In genomic region chr4:126814854-126815253, GRCm38 (mm10) we compare ENCODE assay signal across 27 mouse cellular contexts.
DNase-seq lines count a peak whose midpoint lies in the region; ATAC-seq and TF ChIP-seq lines count a peak whose summit lies in the region.
"Had no signal": no experiment of that assay in that cellular context is flagged by ENCODE, and none has a peak within 500 bp of the region (broad histone marks: within the 10 kb centered on the region; RNA-seq: fewer than 3 reads in every experiment).

No protein-coding gene starts in this region.

- 68% methylated on average over 5 of the region's 5 CpGs for WGBS in lung, postnatal 0 days

- no peaks in the 10 kb centered on the region for H3K27me3 ChIP-seq in lung, postnatal 0 days (replicated peaks; ENCODE audit: insufficient read depth, low read length)
- H3K27me3 ChIP-seq: forebrain, embryonic 15.5 days; heart, embryonic 13.5 days; kidney, embryonic 15.5 days; limb, embryonic 15.5 days; midbrain, embryonic 15.5 days had no signal

- H3K27ac ChIP-seq in layer of hippocampus, adult 2 months, result peak overlapping the region; percentile 65
- H3K27ac ChIP-seq in lung, postnatal 0 days (ENCODE audit: low read length), result no peak overlapping the region
- H3K27ac ChIP-seq: forebrain, embryonic 15.5 days; heart, embryonic 13.5 days; kidney, embryonic 15.5 days; left cerebral cortex, adult 2 months; limb, embryonic 15.5 days; liver, embryonic 14.5 days; midbrain, embryonic 15.5 days had no signal

- no peak overlapping the region for H3K4me2 ChIP-seq in lung, postnatal 0 days (replicated peaks; ENCODE audit: low read depth, low read length)
- H3K4me2 ChIP-seq: forebrain, embryonic 15.5 days; heart, embryonic 13.5 days; kidney, embryonic 15.5 days; limb, embryonic 15.5 days; lung, embryonic 14.5 days; midbrain, embryonic 15.5 days had no signal

- no peak overlapping the region for H3K9ac ChIP-seq in lung, postnatal 0 days (replicated peaks; ENCODE audit: low read depth)
- H3K9ac ChIP-seq: forebrain, embryonic 15.5 days; heart, embryonic 13.5 days; kidney, embryonic 15.5 days; limb, embryonic 15.5 days; liver, embryonic 14.5 days; lung, embryonic 14.5 days; midbrain, embryonic 15.5 days had no signal

- no peaks in the 10 kb centered on the region for H3K4me1 ChIP-seq in lung, postnatal 0 days (ENCODE audit: insufficient read depth, low read depth, low read length)
- H3K4me1 ChIP-seq: forebrain, embryonic 15.5 days; kidney, embryonic 15.5 days; midbrain, embryonic 15.5 days had no signal

- no peak for DNase-seq in layer of hippocampus, adult 2 months (ENCODE audit: low spot score in 2 of 2)
- no peak for DNase-seq in layer of hippocampus, adult 8-10 months (ENCODE audit: low spot score in 2 of 2)
- DNase-seq in 416B (ENCODE audit: low read depth), result peak; percentile 64
- DNase-seq in cerebellum, postnatal 10 days, result no peak
- DNase-seq in Muller cell, postnatal 12 days (ENCODE audit: inconsistent ontology term), result no peak
- no peak for DNase-seq in lung, postnatal 0 days (ENCODE audit: low spot score)
- DNase-seq: adrenal gland, postnatal 36 days; cerebellum, adult 11 months; cerebellum, postnatal 14 days; gastrocnemius, postnatal 10 days; heart, adult 18-20 months; heart, postnatal 14 days; kidney, postnatal 4 days; left cerebral cortex, postnatal 4 days; lung, embryonic 14.5 days; lung, postnatal 36 days had no signal

- peak; percentile 40 for ATAC-seq in activated CD4-positive, CD25-positive, alpha-beta regulatory T cell, adult 4 months
- ATAC-seq in megakaryocyte, adult 5-6 weeks (ENCODE audit: poor library complexity, severe bottlenecking), result peak; percentile 75
- no peak for ATAC-seq in lung, postnatal 0 days
- ATAC-seq: forebrain, embryonic 15.5 days; hindbrain, embryonic 16.5 days; intestine, embryonic 16.5 days; midbrain, embryonic 15.5 days had no signal

- H3K36me3 ChIP-seq in lung, postnatal 0 days (ENCODE audit: insufficient read depth, low read length), result peaks cover 13% of the 10 kb centered on the region; the same call in 1 of the 2 replicates

- no peak overlapping the region for H3K4me3 ChIP-seq in layer of hippocampus, adult 2 months
- H3K4me3 ChIP-seq in lung, postnatal 0 days (ENCODE audit: low read depth, low read length), result no peak overlapping the region
- H3K4me3 ChIP-seq: forebrain, embryonic 15.5 days; heart, embryonic 13.5 days; kidney, embryonic 15.5 days; left cerebral cortex, adult 2 months; limb, embryonic 15.5 days; midbrain, embryonic 15.5 days had no signal

- TF ChIP-seq CTCF in layer of hippocampus, adult 2 months (conservative IDR thresholded peaks at IDR 0.05), result no peak
- TF ChIP-seq CTCF in lung, postnatal 0 days (IDR thresholded peaks at IDR 0.05), result no peak

- no peak for TF ChIP-seq EP300 in lung, postnatal 0 days (IDR thresholded peaks at IDR 0.05)

- H3K9me3 ChIP-seq in lung, postnatal 0 days (ENCODE audit: low read length), result no peaks in the 10 kb centered on the region
- H3K9me3 ChIP-seq: forebrain, embryonic 15.5 days; heart, embryonic 13.5 days; kidney, embryonic 15.5 days; limb, embryonic 15.5 days; midbrain, embryonic 15.5 days had no signal
